Mouse (Mus musculus) ES-E14 (cell line): ENCODE results near the gene Ubtd1. TPM values are rescaled to one million over a fixed set of nuclear protein-coding genes. Genes with fewer than 3 reads are reported as not detected.

Source experiments
- DNase-seq: peaks from one replicate; pipeline ENCODE4 v3.0.0-alpha.2; 2013; ENCODE audit warnings: low read depth, low spot score
- H3K27ac ChIP-seq: 2 replicates; pipeline ENCODE4 v1.5.1; 2012; ENCODE audit warnings: low read depth, mild to moderate bottlenecking, low read length, moderate library complexity, mixed read lengths; ENCODE audit not compliant: poor library complexity, insufficient read depth, severe bottlenecking
- H3K36me3 ChIP-seq: 2 replicates; pipeline ENCODE4 v1.6.1; 2012; ENCODE audit warnings: mild to moderate bottlenecking, low read length, moderate library complexity, mixed read lengths; ENCODE audit not compliant: control insufficient read depth, poor library complexity, insufficient read depth, severe bottlenecking
- H3K4me1 ChIP-seq, 2 experiments: fragments of 150-350 bp in 1 of 2; sonication (generic) in 1 of 2; 2 replicates each; pipeline ENCODE4 v1.6.1; 2012; ENCODE audit warnings: low read length in 2 of 2, mild to moderate bottlenecking in 1 of 2, mixed read lengths in 1 of 2; ENCODE audit not compliant: control insufficient read depth in 2 of 2, insufficient read depth in 2 of 2, poor library complexity in 1 of 2
- H3K4me3 ChIP-seq, 2 experiments: fragments of 150-350 bp in 1 of 2; sonication (generic) in 1 of 2; 2 replicates each; pipeline ENCODE4 v1.5.1; 2012; ENCODE audit warnings: low read length in 2 of 2, low read depth in 1 of 2, mild to moderate bottlenecking in 1 of 2, mixed read lengths in 1 of 2; ENCODE audit not compliant: insufficient read depth in 1 of 2, poor library complexity in 1 of 2, severe bottlenecking in 1 of 2
- H3K9ac ChIP-seq: 2 replicates; pipeline ENCODE4 v1.6.1; 2012; ENCODE audit warnings: low read depth, mild to moderate bottlenecking, low read length, mixed read lengths; ENCODE audit not compliant: poor library complexity, insufficient read depth, severe bottlenecking
- H3K9me3 ChIP-seq: fragments of 150-350 bp; sonication (generic); 2 replicates; pipeline ENCODE4 v1.6.1; 2012; ENCODE audit warnings: low read depth, mild to moderate bottlenecking, low read length; ENCODE audit not compliant: control insufficient read depth, insufficient read depth
- CHD2 ChIP-seq: IDR thresholded peaks from 2 replicates; pipeline ENCODE4 v1.6.1; 2014; ENCODE audit warnings: mild to moderate bottlenecking, low read depth, low read length, inconsistent platforms
- HCFC1 ChIP-seq: IDR thresholded peaks from 2 replicates; pipeline ENCODE4 v1.6.1; 2012; ENCODE audit warnings: low read length, inconsistent platforms, borderline replicate concordance; ENCODE audit not compliant: insufficient read depth
- MAFK ChIP-seq: IDR thresholded peaks from 2 replicates; pipeline ENCODE4 v1.6.1; 2014; ENCODE audit warnings: mild to moderate bottlenecking, low read depth, low read length, inconsistent platforms; ENCODE audit not compliant: insufficient read depth
- ZC3H11A ChIP-seq: IDR thresholded peaks from 2 replicates; pipeline ENCODE4 v1.6.1; 2012; ENCODE audit warnings: low read depth, mild to moderate bottlenecking, inconsistent platforms, low read length, borderline replicate concordance
- ZNF384 ChIP-seq: IDR thresholded peaks from 2 replicates; pipeline ENCODE4 v1.6.1; 2012; ENCODE audit warnings: low read depth, low read length, inconsistent platforms
- in situ Hi-C, 2 experiments: fragments of 600-800 bp; cut with MboI; formaldehyde crosslinking; loops; one replicate each; pipeline ENCODE4 v1.15.1; 2025; ENCODE audit warnings: low sequenced_read_pairs in 2 of 2, inconsistent platforms in 1 of 2; ENCODE audit not compliant: unreplicated experiment in 2 of 2
- total RNA-seq: library from RNA; depleted of rRNA; stranded (reverse); fragments of 300-350 nt; gene quantifications from 2 replicates; pipeline ENCODE4 v1.2.3, GENCODE M21; 2012

The Ubtd1 gene
- total RNA-seq, 1 experiment, result 18.2 TPM

GRCm38 (mm10) chr19:42045269-42046102 lies 63.9 kb downstream of the Ubtd1 start, which contains the start of gene Hoga1:
Gene Hoga1, plus strand, starts transcription at chr19:42045610.
- DNase-seq, result peak; percentile 85
- peak within 1 kb of the TSS; percentile 35 to 44; a peak in 3 of 4 replicates for H3K4me3 ChIP-seq
- no peak for TF ChIP-seq ZC3H11A
- TF ChIP-seq HCFC1, result no peak
- no peak for TF ChIP-seq CHD2
- TF ChIP-seq ZNF384, result no peak
- TF ChIP-seq MAFK, result no peak
- H3K27ac ChIP-seq, result no peak within 1 kb of the TSS
- peaks cover 0 to 1% of the 10 kb centered on the region in 2 experiments; a peak in 2 of 4 replicates for H3K4me1 ChIP-seq
- H3K36me3 ChIP-seq, result no peaks in the 10 kb centered on the region
- H3K9ac ChIP-seq, result no peak within 1 kb of the TSS
- no peaks in the 10 kb centered on the region for H3K9me3 ChIP-seq
- in situ Hi-C loops, result no loop called here

- Histone ChIP-seq H3K4me1 (peaks cover 1 to 4% of the 10 kb centered on the region in 2 experiments; a peak in 2 of 4 replicates), H3K27ac (no peak overlapping the region), H3K9ac (no peak overlapping the region), H3K9me3 (no peaks in the 10 kb centered on the region), H3K36me3 (no peaks in the 10 kb centered on the region), H3K4me3 (no peak overlapping the region)
- in situ Hi-C loops, result no loop called here
- TF ChIP-seq ZC3H11A (no peak), ZNF384 (no peak), HCFC1 (no peak), CHD2 (no peak)
- DNase-seq, result no peak
Measured at GRCm38 (mm10) chr19:42050251-42050650, 68.7 kb downstream of the Ubtd1 start.

- H3K9ac ChIP-seq, result no peak overlapping the region
- H3K9me3 ChIP-seq, result no peaks in the 10 kb centered on the region
- H3K4me3 ChIP-seq, result no peak overlapping the region
- no peak for DNase-seq
- H3K36me3 ChIP-seq, result no peaks in the 10 kb centered on the region
- peaks cover 0 to 4% of the 10 kb centered on the region in 2 experiments; a peak in 1 of 4 replicates for H3K4me1 ChIP-seq
- no peak overlapping the region for H3K27ac ChIP-seq
- TF ChIP-seq ZC3H11A (no peak), ZNF384 (no peak), CHD2 (no peak), HCFC1 (no peak), MAFK (no peak)
- in situ Hi-C loops, result no loop called here
Measured at GRCm38 (mm10) chr19:42051351-42051750, 69.8 kb downstream of the Ubtd1 start.

- no peak within 1 kb of the TSS for H3K9ac ChIP-seq
- DNase-seq, result no peak
- H3K4me1 ChIP-seq, result peaks cover 0 to 4% of the 10 kb centered on the region in 2 experiments; a peak in 1 of 4 replicates
- no peaks in the 10 kb centered on the region for H3K36me3 ChIP-seq
- no peak within 1 kb of the TSS for H3K4me3 ChIP-seq
- TF ChIP-seq MAFK (no peak), ZNF384 (no peak), HCFC1 (no peak), ZC3H11A (no peak), CHD2 (no peak)
- no peaks in the 10 kb centered on the region for H3K9me3 ChIP-seq
- in situ Hi-C loops, result no loop called here
- H3K27ac ChIP-seq, result no peak within 1 kb of the TSS
Measured at GRCm38 (mm10) chr19:42051948-42052347, 70.4 kb downstream of the Ubtd1 start, which contains the start of gene 4933411K16Rik. Gene 4933411K16Rik, plus strand, starts transcription at chr19:42052248.
